In the genomic region with DNA sequence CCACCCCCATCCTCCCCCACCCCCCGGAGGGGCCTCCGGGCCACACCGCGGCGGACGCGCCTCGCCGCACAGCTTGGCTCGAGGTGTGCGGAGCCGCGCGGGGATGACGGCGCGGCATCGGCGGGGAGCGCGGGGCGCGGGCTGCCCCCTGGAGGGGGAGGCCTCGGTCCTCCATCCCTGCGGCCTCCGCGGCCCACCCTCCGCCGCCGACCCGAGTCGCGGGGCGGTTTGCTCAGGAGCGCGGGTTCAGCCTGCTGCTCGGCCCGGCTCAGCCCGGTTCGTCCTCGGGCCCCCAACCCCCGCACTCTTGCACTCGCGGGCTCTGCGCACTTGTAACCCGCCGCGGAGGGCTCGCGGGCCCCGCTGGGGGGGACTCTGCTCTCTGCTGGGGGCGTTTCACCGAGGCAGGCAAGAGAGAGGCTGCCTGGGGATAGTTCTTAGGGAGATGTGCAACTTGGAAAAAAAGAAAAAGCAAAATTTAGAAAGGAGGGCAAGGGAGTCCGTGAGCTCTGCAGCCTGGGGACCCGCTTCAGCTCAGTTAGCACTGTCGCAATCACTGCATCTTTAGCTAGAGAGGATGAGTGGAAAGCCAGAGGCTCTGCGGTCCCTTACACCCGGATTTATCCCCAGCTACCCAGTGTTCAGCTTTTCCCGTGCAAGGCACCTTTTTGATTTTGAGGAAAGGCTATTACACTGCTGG, we compare ENCODE assay signal across 7 mouse cellular contexts. TPM values are rescaled to one million over a fixed set of nuclear protein-coding genes. Genes with fewer than 3 reads are reported as not detected.
DNase-seq lines count a peak whose midpoint lies in the region; ATAC-seq and TF ChIP-seq lines count a peak whose summit lies in the region.

No protein-coding gene starts in this region.

- no peak for TF ChIP-seq POLR2A in cortical plate, adult 2 months (IDR thresholded peaks at IDR 0.05; ENCODE audit: extremely low read depth, insufficient read depth, low read length)

- TF ChIP-seq CTCF in cortical plate, adult 2 months (IDR thresholded peaks at IDR 0.05; ENCODE audit: extremely low read depth, insufficient read depth, low read length) = no peak

- peak overlapping the region; percentile 49 for H3K4me3 ChIP-seq in liver, embryonic 11.5 days (ENCODE audit: low read depth, low read length)
- peak overlapping the region; percentile 74 for H3K4me3 ChIP-seq in cortical plate, adult 2 months (ENCODE audit: insufficient read depth, low read length)
- H3K4me3 ChIP-seq in heart, embryonic 15.5 days = peak overlapping the region; percentile 52
- peak overlapping the region; percentile 35 for H3K4me3 ChIP-seq in liver, embryonic 15.5 days (replicated peaks)

- peak; percentile 41 for DNase-seq in liver, embryonic 11.5 days (ENCODE audit: low spot score)
- no peak for DNase-seq in liver
- peak; percentile 62 for DNase-seq in testis, postnatal 10 days (ENCODE audit: low spot score)
- no peak for DNase-seq in MN1 (ENCODE audit: low spot score)

- H3K4me2 ChIP-seq in liver, embryonic 11.5 days = peak overlapping the region; percentile 68
- peak overlapping the region; percentile 90 for H3K4me2 ChIP-seq in heart, embryonic 15.5 days
- peak overlapping the region; percentile 60 for H3K4me2 ChIP-seq in liver, embryonic 15.5 days

- H3K9ac ChIP-seq in liver, embryonic 11.5 days (ENCODE audit: low read depth, low read length) = no peak overlapping the region
- 0 out of 2 replicates have a peak overlapping the region, but pooled peaks have one; percentile 3 for H3K9ac ChIP-seq in heart, embryonic 15.5 days
- H3K9ac ChIP-seq in liver, embryonic 15.5 days = no peak overlapping the region

- WGBS in liver, embryonic 11.5 days = 2% methylated on average over 42 of the region's 59 CpGs
- WGBS in heart, embryonic 15.5 days = under 1% methylated on average over 43 of the region's 59 CpGs
- WGBS in liver, embryonic 15.5 days (ENCODE audit: insufficient replicate concordance) = 2% methylated on average over 55 of the region's 59 CpGs

- peaks cover 60% of the 10 kb centered on the region for H3K27me3 ChIP-seq in liver, embryonic 11.5 days (replicated peaks; ENCODE audit: control insufficient read depth, insufficient read depth, low read length)
- H3K27me3 ChIP-seq in heart, embryonic 15.5 days = peaks cover 61% of the 10 kb centered on the region
- H3K27me3 ChIP-seq in liver, embryonic 15.5 days = peaks cover 72% of the 10 kb centered on the region

- H3K4me1 ChIP-seq in liver, embryonic 11.5 days (replicated peaks; ENCODE audit: control insufficient read depth, insufficient read depth, low read length) = peaks cover 10% of the 10 kb centered on the region; the same call in 1 of the 2 replicates
- H3K4me1 ChIP-seq in cortical plate, adult 2 months (ENCODE audit: control insufficient read depth, insufficient read depth, low read length) = no peaks in the 10 kb centered on the region
- H3K4me1 ChIP-seq in heart, embryonic 15.5 days (replicated peaks) = peaks cover 16% of the 10 kb centered on the region
- peaks cover 16% of the 10 kb centered on the region for H3K4me1 ChIP-seq in liver, embryonic 15.5 days (replicated peaks)

- no peaks in the 10 kb centered on the region for H3K9me3 ChIP-seq in liver, embryonic 11.5 days (ENCODE audit: control insufficient read depth, low read length)
- H3K9me3 ChIP-seq in heart, embryonic 15.5 days (replicated peaks) = 0 out of 2 replicates have a peak, but pooled peaks cover 2% of the 10 kb centered on the region
- no peaks in the 10 kb centered on the region for H3K9me3 ChIP-seq in liver, embryonic 15.5 days (replicated peaks)

- no peaks in the 10 kb centered on the region for H3K36me3 ChIP-seq in liver, embryonic 11.5 days (ENCODE audit: control insufficient read depth, insufficient read depth, low read length)
- no peaks in the 10 kb centered on the region for H3K36me3 ChIP-seq in heart, embryonic 15.5 days
- H3K36me3 ChIP-seq in liver, embryonic 15.5 days (replicated peaks) = no peaks in the 10 kb centered on the region

- ATAC-seq in liver, embryonic 11.5 days (replicated peaks; ENCODE audit: low FRiP score) = no peak; the same call in 1 of the 2 replicates
- 0 out of 2 replicates have a peak, but pooled peaks have one; percentile 7 for ATAC-seq in heart, embryonic 15.5 days (replicated peaks; ENCODE audit: insufficient number of reproducible peaks, insufficient read depth, low FRiP score, low read depth)
- ATAC-seq in liver, embryonic 15.5 days (ENCODE audit: insufficient read depth) = no peak

- H3K27ac ChIP-seq in liver, embryonic 11.5 days (ENCODE audit: low read depth, low read length) = no peak overlapping the region
- H3K27ac ChIP-seq in cortical plate, adult 2 months (ENCODE audit: insufficient read depth, low read length) = peak overlapping the region; percentile 48
- H3K27ac ChIP-seq in heart, embryonic 15.5 days = no peak overlapping the region
- H3K27ac ChIP-seq in liver, embryonic 15.5 days (replicated peaks) = no peak overlapping the region

RNA-seq across cellular contexts. Expression of gene Trank1, which starts 1.1 kb away (rescaled TPM):
- 0.03 and 0.10 TPM in 2 replicates for polyA plus RNA-seq in liver, embryonic 11.5 days (2014; fragmentation: Nextera tagmentation; extraction: Ambion mirVana)
- polyA plus RNA-seq in cortical plate, adult 2 months (2012; rRNA removed) = 383 and 430 TPM in 2 replicates
- polyA plus RNA-seq in heart, embryonic 15.5 days (2015; fragmentation: Nextera tagmentation; extraction: Ambion mirVana) = 0.15 TPM in 1 of 2 replicates, not detected in the other
- polyA plus RNA-seq in liver, embryonic 15.5 days (2015; fragmentation: Nextera tagmentation; extraction: Ambion mirVana) = 0.06 TPM in 1 of 2 replicates, not detected in the other

RNA-seq across cellular contexts. Expression of gene Epm2aip1, which starts 40.9 kb away (rescaled TPM):
- polyA plus RNA-seq in liver, embryonic 11.5 days (2014; fragmentation: Nextera tagmentation; extraction: Ambion mirVana) = 21.7 and 24.5 TPM in 2 replicates
- 41.1 and 42.6 TPM in 2 replicates for polyA plus RNA-seq in cortical plate, adult 2 months (2012; rRNA removed)
- 18.4 and 20.9 TPM in 2 replicates for polyA plus RNA-seq in heart, embryonic 15.5 days (2015; fragmentation: Nextera tagmentation; extraction: Ambion mirVana)
- polyA plus RNA-seq in liver, embryonic 15.5 days (2015; fragmentation: Nextera tagmentation; extraction: Ambion mirVana) = 6.6 and 7.2 TPM in 2 replicates

RNA-seq across cellular contexts. Expression of gene Mlh1, which starts 41.0 kb away (rescaled TPM):
- polyA plus RNA-seq in liver, embryonic 11.5 days (2014; fragmentation: Nextera tagmentation; extraction: Ambion mirVana) = 50.2 and 52.4 TPM in 2 replicates
- 28.4 and 37.9 TPM in 2 replicates for polyA plus RNA-seq in cortical plate, adult 2 months (2012; rRNA removed)
- 31.4 and 34.1 TPM in 2 replicates for polyA plus RNA-seq in heart, embryonic 15.5 days (2015; fragmentation: Nextera tagmentation; extraction: Ambion mirVana)
- polyA plus RNA-seq in liver, embryonic 15.5 days (2015; fragmentation: Nextera tagmentation; extraction: Ambion mirVana) = 21.4 and 23.6 TPM in 2 replicates

Comparison
In these comparisons a context has a peak if more than half of its experiments do, and no peak if none do; other contexts are left out.
1. DNase-seq: peak in liver, embryonic 11.5 days (single experiment) and testis, postnatal 10 days (single experiment); none in liver (single experiment) and MN1 (single experiment).
2. RNA of gene Trank1, which starts 1.1 kb away (polyA plus RNA-seq): 383 to 430 TPM in cortical plate, adult 2 months; 0.03 to 0.10 TPM in liver, embryonic 11.5 days, 0.06 TPM in liver, embryonic 15.5 days and 0.15 TPM in heart, embryonic 15.5 days; every median in the first group is over 100 times any median in the second.
3. Peak in every context shown above with its lines, with median percentiles within 50 percentile points of each other: H3K4me2 ChIP-seq and H3K4me3 ChIP-seq.